Mouse (Mus musculus) embryonic facial prominence, embryonic 11.5 days (tissue): ENCODE data around the gene Igfbp7. TPM values are rescaled to one million over a fixed set of nuclear protein-coding genes. Genes with fewer than 3 reads are reported as not detected.

ENCODE experiments used
- ATAC-seq: fragments of 200-750 bp; cut with Nextera tagmentation; replicated peaks from 2 replicates; pipeline ENCODE4 v1.8.0; 2017; ENCODE audit warnings: low read depth; ENCODE audit not compliant: insufficient number of reproducible peaks, low FRiP score, low TSS enrichment
- DNase-seq: peaks from one replicate; pipeline ENCODE4 v3.0.0-alpha.2; 2015; ENCODE audit warnings: low spot score
- H3K27ac ChIP-seq: fragments of 300-500 bp; sonication (generic); replicated peaks from 2 replicates; pipeline ENCODE4 v1.5.1; 2014; ENCODE audit warnings: mild to moderate bottlenecking, low read depth, low read length, control low read depth
- H3K27me3 ChIP-seq: fragments of 300-500 bp; sonication (generic); 2 replicates; pipeline ENCODE4 v1.6.1; 2014; ENCODE audit warnings: mild to moderate bottlenecking, low read length, moderate library complexity, mixed read lengths; ENCODE audit not compliant: control insufficient read depth, insufficient read depth
- H3K36me3 ChIP-seq: fragments of 300-500 bp; sonication (generic); replicated peaks from 2 replicates; pipeline ENCODE4 v1.6.1; 2014; ENCODE audit warnings: low read depth, mild to moderate bottlenecking, low read length, moderate library complexity, mixed read lengths; ENCODE audit not compliant: control insufficient read depth, insufficient read depth
- H3K4me1 ChIP-seq: fragments of 300-500 bp; sonication (generic); 2 replicates; pipeline ENCODE4 v1.6.1; 2014; ENCODE audit warnings: low read length, mixed read lengths; ENCODE audit not compliant: control insufficient read depth, insufficient read depth
- H3K4me2 ChIP-seq: fragments of 300-500 bp; sonication (generic); 2 replicates; pipeline ENCODE4 v1.6.1; 2014; ENCODE audit warnings: low read depth, mild to moderate bottlenecking, control low read depth, low read length, moderate library complexity
- H3K4me3 ChIP-seq: fragments of 300-500 bp; sonication (generic); 2 replicates; pipeline ENCODE4 v1.5.1; 2014; ENCODE audit warnings: low read depth, low read length, control low read depth
- H3K9ac ChIP-seq: fragments of 300-500 bp; sonication (generic); replicated peaks from 2 replicates; pipeline ENCODE4 v1.6.1; 2014; ENCODE audit warnings: mild to moderate bottlenecking, control low read depth, low read length
- H3K9me3 ChIP-seq: fragments of 300-500 bp; sonication (generic); replicated peaks from 2 replicates; pipeline ENCODE4 v1.6.1; 2016; ENCODE audit warnings: mild to moderate bottlenecking, low read length, inconsistent platforms, mixed read lengths; ENCODE audit not compliant: control insufficient read depth
- WGBS: fragments of 180-500 bp; shearing (Covaris S2); extraction: QIAGEN DNeasy Blood & Tissue Kit; methylation state at CpG from one replicate; pipeline ENCODE4 v1.1.7; 2014; 5-methylcytosine and 5-hydroxymethylcytosine counted together
- polyA plus RNA-seq: library from polyadenylated mRNA; unstranded; fragments of >200 nt; fragmentation: Nextera tagmentation; extraction: Ambion mirVana; gene quantifications from 2 replicates; pipeline ENCODE4 v1.2.1, GENCODE M21; 2014

The Igfbp7 gene
- polyA plus RNA-seq, 1 experiment from 2014 or later = 12.2 TPM

- Histone ChIP-seq H3K4me2 (no peak overlapping the region), H3K9me3 (no peaks in the 10 kb centered on the region), H3K9ac (no peak overlapping the region), H3K36me3 (no peaks in the 10 kb centered on the region; the same call in 1 of the 2 replicates), H3K4me3 (no peak overlapping the region), H3K4me1 (no peaks in the 10 kb centered on the region), H3K27me3 (no peaks in the 10 kb centered on the region), H3K27ac (no peak overlapping the region)
- DNase-seq (no peak), ATAC-seq (no peak)
- WGBS = 89% methylated on average over 4 of the region's 4 CpGs
Observed at GRCm38 (mm10) chr5:77314206-77314605, 93.6 kb downstream of the Igfbp7 start.

- no peaks in the 10 kb centered on the region for H3K36me3 ChIP-seq
- peaks cover 3% of the 10 kb centered on the region; the same call in 1 of the 2 replicates for H3K4me1 ChIP-seq
- peak within 1 kb of the TSS; percentile 79 for H3K4me3 ChIP-seq
- peak; percentile 96 for ATAC-seq
- H3K27me3 ChIP-seq = no peaks in the 10 kb centered on the region
- H3K4me2 ChIP-seq = peak within 1 kb of the TSS; percentile 97
- H3K27ac ChIP-seq = peak within 1 kb of the TSS; percentile 72
- peak; percentile 99 for DNase-seq
- peak within 1 kb of the TSS; percentile 91 for H3K9ac ChIP-seq
- no peaks in the 10 kb centered on the region for H3K9me3 ChIP-seq
- WGBS = under 1% methylated on average over 85 of the region's 85 CpGs
Observed at GRCm38 (mm10) chr5:77309924-77310772, 97.7 kb downstream of the Igfbp7 start, which contains the start of the genes Noa1 and Polr2b. Gene Noa1, minus strand, starts transcription at chr5:77310084. Gene Polr2b, plus strand, starts transcription at chr5:77310147.

GRCm38 (mm10) chr5:77309051-77309906, 98.6 kb downstream of the Igfbp7 start:
- Histone ChIP-seq H3K4me1 (peaks cover 3% of the 10 kb centered on the region; the same call in 1 of the 2 replicates), H3K9ac (peak overlapping the region; percentile 91), H3K36me3 (no peaks in the 10 kb centered on the region), H3K4me3 (peak overlapping the region; percentile 79), H3K4me2 (peak overlapping the region; percentile 97), H3K27me3 (no peaks in the 10 kb centered on the region), H3K27ac (0 out of 2 replicates have a peak overlapping the region, but pooled peaks have one; percentile 22), H3K9me3 (no peaks in the 10 kb centered on the region)
- under 1% methylated on average over 76 of the region's 76 CpGs for WGBS
- peak; percentile 2 for ATAC-seq
- peak; percentile 48 for DNase-seq

- no peak for DNase-seq
- Histone ChIP-seq H3K4me3 (peak overlapping the region; percentile 79), H3K36me3 (no peaks in the 10 kb centered on the region), H3K9me3 (no peaks in the 10 kb centered on the region), H3K27ac (no peak overlapping the region), H3K9ac (no peak overlapping the region; the same call in 1 of the 2 replicates), H3K4me1 (peaks cover 3% of the 10 kb centered on the region; the same call in 1 of the 2 replicates), H3K4me2 (peak overlapping the region; percentile 97), H3K27me3 (no peaks in the 10 kb centered on the region)
- WGBS = 83% methylated on average over 5 of the region's 5 CpGs
- no peak for ATAC-seq
Observed at GRCm38 (mm10) chr5:77307821-77308553, 99.9 kb downstream of the Igfbp7 start.

- DNase-seq (no peak), ATAC-seq (no peak)
- Histone ChIP-seq H3K4me1 (no peaks in the 10 kb centered on the region), H3K4me2 (no peak overlapping the region), H3K4me3 (no peak overlapping the region), H3K36me3 (no peaks in the 10 kb centered on the region; the same call in 1 of the 2 replicates), H3K27ac (no peak overlapping the region), H3K27me3 (no peaks in the 10 kb centered on the region), H3K9ac (no peak overlapping the region), H3K9me3 (no peaks in the 10 kb centered on the region)
- 91% methylated on average over 6 of the region's 6 CpGs for WGBS
Observed at GRCm38 (mm10) chr5:77301296-77301903, 106.4 kb downstream of the Igfbp7 start.

GRCm38 (mm10) chr5:77299486-77299885, 108.4 kb downstream of the Igfbp7 start:
- Histone ChIP-seq H3K4me2 (no peak overlapping the region), H3K9me3 (no peaks in the 10 kb centered on the region), H3K36me3 (peaks cover 3% of the 10 kb centered on the region), H3K27ac (no peak overlapping the region), H3K4me3 (no peak overlapping the region), H3K4me1 (no peaks in the 10 kb centered on the region), H3K27me3 (no peaks in the 10 kb centered on the region), H3K9ac (no peak overlapping the region)
- DNase-seq = no peak
- 91% methylated on average over 2 of the region's 2 CpGs for WGBS
- ATAC-seq = no peak
